Mouse (Mus musculus): ENCODE data around the gene Rnf26. TPM values are rescaled to one million over a fixed set of nuclear protein-coding genes. Genes with fewer than 3 reads are reported as not detected.

Gene Rnf26
- polyA plus RNA-seq, 1 experiment: 26.4 TPM

- Histone ChIP-seq H3K4me3 (ENCODE audit: low read depth, low read length) (no peak overlapping the region), H3K4me1 (ENCODE audit: control insufficient read depth, insufficient read depth, insufficient read length, low read length) (no peaks in the 10 kb centered on the region), H3K27me3 (ENCODE audit: control insufficient read depth, insufficient read depth, low read length) (no peaks in the 10 kb centered on the region), H3K27ac (ENCODE audit: insufficient read depth, low read depth, low read length) (no peak overlapping the region), H3K36me3 (ENCODE audit: control insufficient read depth, insufficient read depth, low read length) (no peaks in the 10 kb centered on the region)
- 66% methylated on average over 3 of the region's 3 CpGs for WGBS
- no peak for TF ChIP-seq CTCF (IDR thresholded peaks at IDR 0.05; ENCODE audit: extremely low read depth, insufficient read length, insufficient replicate concordance, low read depth, low read length)
- no peak for TF ChIP-seq POLR2A (IDR thresholded peaks at IDR 0.05; ENCODE audit: low read depth, low read length)
Measured at GRCm38 (mm10) chr9:44052855-44053254, 60.5 kb downstream of the Rnf26 start.

GRCm38 (mm10) chr9:44049381-44050165 lies 63.7 kb downstream of the Rnf26 start:
- Histone ChIP-seq H3K27me3 (ENCODE audit: control insufficient read depth, insufficient read depth, low read length) (peaks cover 2% of the 10 kb centered on the region; the same call in 1 of the 2 replicates), H3K36me3 (ENCODE audit: control insufficient read depth, insufficient read depth, low read length) (no peaks in the 10 kb centered on the region), H3K4me1 (ENCODE audit: control insufficient read depth, insufficient read depth, insufficient read length, low read length) (no peaks in the 10 kb centered on the region), H3K4me3 (ENCODE audit: low read depth, low read length) (no peak overlapping the region), H3K27ac (ENCODE audit: insufficient read depth, low read depth, low read length) (no peak overlapping the region)
- 79% methylated on average over 8 of the region's 8 CpGs for WGBS
- TF ChIP-seq CTCF (IDR thresholded peaks at IDR 0.05; ENCODE audit: extremely low read depth, insufficient read length, insufficient replicate concordance, low read depth, low read length) (no peak), POLR2A (IDR thresholded peaks at IDR 0.05; ENCODE audit: low read depth, low read length) (no peak)

- 68% methylated on average over 15 of the region's 15 CpGs for WGBS
- Histone ChIP-seq H3K4me1 (ENCODE audit: control insufficient read depth, insufficient read depth, insufficient read length, low read length) (no peaks in the 10 kb centered on the region), H3K27ac (ENCODE audit: insufficient read depth, low read depth, low read length) (no peak overlapping the region), H3K27me3 (ENCODE audit: control insufficient read depth, insufficient read depth, low read length) (peaks cover 9% of the 10 kb centered on the region; the same call in 1 of the 2 replicates), H3K4me3 (ENCODE audit: low read depth, low read length) (no peak overlapping the region), H3K36me3 (ENCODE audit: control insufficient read depth, insufficient read depth, low read length) (no peaks in the 10 kb centered on the region)
- no peak for TF ChIP-seq POLR2A (IDR thresholded peaks at IDR 0.05; ENCODE audit: low read depth, low read length)
Measured at GRCm38 (mm10) chr9:44048541-44049380, 64.6 kb downstream of the Rnf26 start.

DNA sequence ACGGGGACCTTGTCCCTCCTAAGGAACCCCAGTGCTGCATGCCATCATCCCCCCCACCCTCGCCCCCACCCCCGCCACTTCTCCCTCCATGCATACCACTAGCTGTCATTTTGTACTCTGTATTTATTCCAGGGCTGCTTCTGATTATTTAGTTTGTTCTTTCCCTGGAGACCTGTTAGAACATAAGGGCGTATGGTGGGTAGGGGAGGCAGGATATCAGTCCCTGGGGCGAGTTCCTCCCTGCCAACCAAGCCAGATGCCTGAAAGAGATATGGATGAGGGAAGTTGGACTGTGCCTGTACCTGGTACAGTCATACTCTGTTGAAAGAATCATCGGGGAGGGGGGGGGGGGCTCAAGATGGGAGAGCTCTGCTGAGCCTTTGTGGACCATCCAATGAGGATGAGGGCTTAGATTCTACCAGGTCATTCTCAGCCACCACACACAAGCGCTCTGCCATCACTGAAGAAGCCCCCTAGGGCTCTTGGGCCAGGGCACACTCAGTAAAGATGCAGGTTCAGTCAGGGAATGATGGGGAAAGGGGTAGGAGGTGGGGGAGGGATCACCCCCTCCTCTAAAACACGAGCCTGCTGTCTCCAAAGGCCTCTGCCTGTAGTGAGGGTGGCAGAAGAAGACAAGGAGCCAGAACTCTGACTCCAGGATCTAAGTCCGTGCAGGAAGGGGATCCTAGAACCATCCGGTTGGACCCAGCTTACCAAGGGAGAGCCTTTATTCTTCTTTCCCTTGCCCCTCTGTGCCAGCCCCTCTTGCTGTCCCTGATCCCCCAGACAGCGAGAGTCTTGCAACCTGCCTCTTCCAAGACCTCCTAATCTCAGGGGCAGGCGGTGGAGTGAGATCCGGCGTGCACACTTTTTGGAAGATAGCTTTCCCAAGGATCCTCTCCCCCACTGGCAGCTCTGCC lies 65.5 kb downstream of the Rnf26 start:
- H3K27ac ChIP-seq (ENCODE audit: insufficient read depth, low read depth, low read length): no peak overlapping the region
- no peaks in the 10 kb centered on the region for H3K36me3 ChIP-seq (ENCODE audit: control insufficient read depth, insufficient read depth, low read length)
- WGBS: 69% methylated on average over 14 of the region's 14 CpGs
- peaks cover 2% of the 10 kb centered on the region; the same call in 1 of the 2 replicates for H3K4me1 ChIP-seq (ENCODE audit: control insufficient read depth, insufficient read depth, insufficient read length, low read length)
- no peak for TF ChIP-seq POLR2A (IDR thresholded peaks at IDR 0.05; ENCODE audit: low read depth, low read length)
- no peak overlapping the region for H3K4me3 ChIP-seq (ENCODE audit: low read depth, low read length)
- peaks cover 15% of the 10 kb centered on the region for H3K27me3 ChIP-seq (ENCODE audit: control insufficient read depth, insufficient read depth, low read length)

DNA sequence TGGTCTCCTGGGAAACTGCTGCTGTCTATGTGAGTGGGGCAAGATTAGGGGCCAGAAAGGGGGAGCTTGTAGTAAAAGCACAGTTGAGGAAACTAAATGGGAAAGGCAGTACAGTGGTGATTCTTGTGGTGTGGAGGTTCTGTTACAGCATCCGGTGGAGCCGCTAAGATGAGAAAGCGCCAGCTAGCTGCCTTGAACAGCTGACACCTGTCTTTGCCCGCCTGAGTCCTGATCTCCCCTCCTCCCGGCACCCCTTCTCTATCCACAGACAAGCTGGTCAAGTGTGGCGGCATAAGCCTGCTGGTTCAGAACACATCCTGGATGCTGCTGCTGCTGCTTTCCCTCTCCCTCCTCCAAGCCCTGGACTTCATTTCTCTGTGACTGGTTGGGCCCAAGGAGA lies 66.2 kb downstream of the Rnf26 start:
- no peak overlapping the region for H3K4me3 ChIP-seq (ENCODE audit: low read depth, low read length)
- WGBS: 55% methylated on average over 6 of the region's 6 CpGs
- H3K36me3 ChIP-seq (ENCODE audit: control insufficient read depth, insufficient read depth, low read length): no peaks in the 10 kb centered on the region
- peaks cover 15% of the 10 kb centered on the region for H3K27me3 ChIP-seq (ENCODE audit: control insufficient read depth, insufficient read depth, low read length)
- TF ChIP-seq POLR2A (IDR thresholded peaks at IDR 0.05; ENCODE audit: low read depth, low read length) (no peak), CTCF (IDR thresholded peaks at IDR 0.05; ENCODE audit: extremely low read depth, insufficient read length, insufficient replicate concordance, low read depth, low read length) (no peak)
- H3K27ac ChIP-seq (ENCODE audit: insufficient read depth, low read depth, low read length): no peak overlapping the region
- H3K4me1 ChIP-seq (ENCODE audit: control insufficient read depth, insufficient read depth, insufficient read length, low read length): peaks cover 2% of the 10 kb centered on the region; the same call in 1 of the 2 replicates

- no peak overlapping the region for H3K4me3 ChIP-seq (ENCODE audit: low read depth, low read length)
- peaks cover 15% of the 10 kb centered on the region for H3K27me3 ChIP-seq (ENCODE audit: control insufficient read depth, insufficient read depth, low read length)
- 76% methylated on average over 12 of the region's 12 CpGs for WGBS
- peaks cover 2% of the 10 kb centered on the region; the same call in 1 of the 2 replicates for H3K4me1 ChIP-seq (ENCODE audit: control insufficient read depth, insufficient read depth, insufficient read length, low read length)
- no peaks in the 10 kb centered on the region for H3K36me3 ChIP-seq (ENCODE audit: control insufficient read depth, insufficient read depth, low read length)
- TF ChIP-seq POLR2A (IDR thresholded peaks at IDR 0.05; ENCODE audit: low read depth, low read length) (no peak), CTCF (IDR thresholded peaks at IDR 0.05; ENCODE audit: extremely low read depth, insufficient read length, insufficient replicate concordance, low read depth, low read length) (no peak)
- no peak overlapping the region for H3K27ac ChIP-seq (ENCODE audit: insufficient read depth, low read depth, low read length)
Measured at GRCm38 (mm10) chr9:44046426-44046825, 66.9 kb downstream of the Rnf26 start.

Measured in small intestine, adult 2 months (tissue).